Mouse (Mus musculus): ENCODE results near the gene Lyrm7.

- no peak for TF ChIP-seq POLR2A (IDR thresholded peaks at IDR 0.05; ENCODE audit: insufficient read depth, low read depth, low read length)
- no peak for TF ChIP-seq CTCF (IDR thresholded peaks at IDR 0.05; ENCODE audit: insufficient read depth, low read depth, low read length)
These were observed 4.8 kb upstream of the Lyrm7 start for GRCm38 (mm10) chr11:54865330-54866085.

Measured in olfactory bulb, adult 2 months (tissue).